In the genomic region with DNA sequence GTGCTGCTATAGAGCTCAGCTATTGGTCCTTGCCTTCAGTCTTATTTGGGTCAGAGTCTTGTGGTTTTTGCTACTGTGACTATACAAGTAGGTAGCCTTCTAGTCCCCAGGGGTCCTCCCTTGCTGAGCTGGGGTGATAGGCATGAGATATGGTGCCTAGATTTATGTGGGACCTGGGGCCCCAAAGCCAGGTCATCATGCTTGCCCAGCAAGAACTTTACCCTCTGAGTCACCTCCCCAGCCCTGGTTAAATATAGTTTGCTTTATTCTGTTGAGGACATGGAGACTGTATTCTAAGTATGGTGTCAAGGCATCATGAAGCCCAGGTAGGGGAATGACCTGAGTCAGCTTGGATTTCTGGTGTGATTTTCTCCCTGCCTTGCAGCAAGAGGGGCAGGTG, we compare ENCODE assay signal across 24 mouse cellular contexts.
DNase-seq lines count a peak whose midpoint lies in the region; ATAC-seq and TF ChIP-seq lines count a peak whose summit lies in the region.
"Had no signal": no experiment of that assay in that cellular context is flagged by ENCODE, and none has a peak within 500 bp of the region (broad histone marks: within the 10 kb centered on the region; RNA-seq: fewer than 3 reads in every experiment).

No protein-coding gene starts in this region.

- no peak overlapping the region for H3K4me2 ChIP-seq in intestine, embryonic 16.5 days (ENCODE audit: low read depth, low read length)
- H3K4me2 ChIP-seq: embryonic facial prominence, embryonic 13.5 days; embryonic facial prominence, embryonic 15.5 days; forebrain, embryonic 12.5 days had no signal

- H3K27ac ChIP-seq in thymus, adult 2 months (ENCODE audit: control insufficient read depth, insufficient read depth, low read length), result peak overlapping the region; percentile 86
- H3K27ac ChIP-seq in intestine, embryonic 16.5 days (ENCODE audit: low read length), result no peak overlapping the region
- H3K27ac ChIP-seq: embryonic facial prominence, embryonic 13.5 days; embryonic facial prominence, embryonic 15.5 days; forebrain, embryonic 10.5 days; forebrain, embryonic 12.5 days had no signal

- H3K9me3 ChIP-seq in intestine, embryonic 16.5 days (ENCODE audit: control insufficient read depth, low read length), result no peaks in the 10 kb centered on the region
- H3K9me3 ChIP-seq: embryonic facial prominence, embryonic 13.5 days; embryonic facial prominence, embryonic 15.5 days; forebrain, embryonic 10.5 days; forebrain, embryonic 12.5 days had no signal

- no peaks in the 10 kb centered on the region for H3K36me3 ChIP-seq in thymus, adult 2 months (ENCODE audit: control insufficient read depth, insufficient read depth, low read length)
- no peaks in the 10 kb centered on the region for H3K36me3 ChIP-seq in intestine, embryonic 16.5 days (ENCODE audit: control insufficient read depth, insufficient read depth, low read length)
- H3K36me3 ChIP-seq: embryonic facial prominence, embryonic 13.5 days; embryonic facial prominence, embryonic 15.5 days; forebrain, embryonic 10.5 days; forebrain, embryonic 12.5 days had no signal

- DNase-seq in thymus, adult 2 months, result no peak
- DNase-seq in thymus, adult 18-20 months, result no peak
- DNase-seq in thymus, postnatal 14 days, result peak; percentile 31
- no peak for DNase-seq in thymus, postnatal 10 days (ENCODE audit: low spot score in 2 of 2)
- peak; percentile 26 for DNase-seq in thymus, postnatal 4 days
- DNase-seq in cerebellum, adult 9-11 months, result no peak
- DNase-seq in cerebellum, postnatal 4 days (ENCODE audit: low spot score in 2 of 2), result no peak
- DNase-seq: adrenal gland, adult 2 months; adrenal gland, postnatal 10 days; adrenal gland, postnatal 25 days; cerebellum, adult 11 months; cerebellum, adult 18-20 months; cerebellum, adult 8-10 months; cerebellum, postnatal 10 days; cerebellum, postnatal 25 days; embryo, embryonic 11 days had no signal

- no peak for TF ChIP-seq CTCF in thymus, adult 2 months (IDR thresholded peaks at IDR 0.05; ENCODE audit: borderline replicate concordance, control insufficient read depth, extremely low read depth, insufficient read depth, low read length, poor library complexity)

- ATAC-seq in intestine, embryonic 16.5 days, result peak; percentile 91
- ATAC-seq: forebrain, embryonic 14.5 days; forebrain, embryonic 16.5 days had no signal

- H3K9ac ChIP-seq in intestine, embryonic 16.5 days (ENCODE audit: low read depth, low read length), result no peak overlapping the region
- H3K9ac ChIP-seq: embryonic facial prominence, embryonic 13.5 days; embryonic facial prominence, embryonic 15.5 days; forebrain, embryonic 12.5 days had no signal

- no peak overlapping the region for H3K4me3 ChIP-seq in thymus, adult 2 months (ENCODE audit: control insufficient read depth, insufficient read depth, low read length)
- H3K4me3 ChIP-seq in intestine, embryonic 16.5 days (ENCODE audit: low read length), result no peak overlapping the region
- H3K4me3 ChIP-seq: embryonic facial prominence, embryonic 13.5 days; embryonic facial prominence, embryonic 15.5 days; erythroblast, embryonic 14.5 days; forebrain, embryonic 10.5 days; forebrain, embryonic 12.5 days had no signal

- H3K27me3 ChIP-seq in thymus, adult 2 months (ENCODE audit: control insufficient read depth, insufficient read depth, low read length), result no peaks in the 10 kb centered on the region
- H3K27me3 ChIP-seq in intestine, embryonic 16.5 days (replicated peaks; ENCODE audit: control insufficient read depth, insufficient read depth, low read length), result no peaks in the 10 kb centered on the region
- H3K27me3 ChIP-seq: embryonic facial prominence, embryonic 13.5 days; embryonic facial prominence, embryonic 15.5 days; forebrain, embryonic 12.5 days had no signal

- peaks cover 47% of the 10 kb centered on the region for H3K4me1 ChIP-seq in thymus, adult 2 months (replicated peaks; ENCODE audit: control insufficient read depth, insufficient read depth, low read length)
- H3K4me1 ChIP-seq in intestine, embryonic 16.5 days (ENCODE audit: control insufficient read depth, insufficient read depth, low read length), result no peaks in the 10 kb centered on the region
- H3K4me1 ChIP-seq: embryonic facial prominence, embryonic 13.5 days; embryonic facial prominence, embryonic 15.5 days had no signal

- no peak for TF ChIP-seq POLR2A in thymus, adult 2 months (IDR thresholded peaks at IDR 0.05; ENCODE audit: control insufficient read depth, extremely low read depth, insufficient read depth, low read length, poor library complexity)

Comparison
In these comparisons a context has a peak if more than half of its experiments do, and no peak if none do; other contexts are left out.
1. DNase-seq: peak in thymus, postnatal 14 days (single experiment) and thymus, postnatal 4 days (single experiment); none in thymus, adult 2 months (single experiment), thymus, adult 18-20 months (0 of 2), thymus, postnatal 10 days (0 of 2), cerebellum, adult 9-11 months (single experiment) and cerebellum, postnatal 4 days (0 of 2).